Mouse (Mus musculus) erythroblast, embryonic 14.5 days (primary cell): ENCODE measurements around the gene Rpl14.

ENCODE experiments used
- GATA1 ChIP-seq: IDR thresholded peaks from 2 replicates; pipeline ENCODE4 v1.6.1; 2012; ENCODE audit warnings: low read length, inconsistent platforms, mixed read lengths
- TAL1 ChIP-seq: IDR thresholded peaks from 3 replicates; pipeline ENCODE4 v1.6.1; 2012; ENCODE audit warnings: low read length, inconsistent platforms, mixed read lengths

- no peak for TF ChIP-seq GATA1
- TF ChIP-seq TAL1 = no peak
These were observed 24.1 kb downstream of the Rpl14 start for GRCm38 (mm10) chr9:120595306-120595705.
